Mouse (Mus musculus) macrophage (primary cell): ENCODE data around the gene Nfib. TPM values are rescaled to one million over a fixed set of nuclear protein-coding genes. Genes with fewer than 3 reads are reported as not detected.

Experiments
- H3K27ac ChIP-seq: fragments of 350-480 bp; formaldehyde crosslinking; 2 replicates; pipeline ENCODE4 v1.9.0; 2021
- H3K36me3 ChIP-seq: fragments of 350-480 bp; formaldehyde crosslinking; 2 replicates; pipeline ENCODE4 v1.9.0; 2021; ENCODE audit errors: inconsistent target
- H3K4me3 ChIP-seq: fragments of 350-480 bp; formaldehyde crosslinking; 2 replicates; pipeline ENCODE4 v1.9.0; 2021; ENCODE audit errors: inconsistent target
- H3K79me2 ChIP-seq: fragments of 350-480 bp; formaldehyde crosslinking; 2 replicates; pipeline ENCODE4 v1.9.0; 2021; ENCODE audit errors: inconsistent target
- WGBS: methylation state at CpG from one replicate; pipeline ENCODE4 v1.1.7; 2026; ENCODE audit warnings: inconsistent platforms; ENCODE audit not compliant: missing documents; 5-methylcytosine and 5-hydroxymethylcytosine counted together
- polyA plus RNA-seq: library from polyadenylated mRNA; stranded (reverse); fragments of 250-400 nt; gene quantifications from 3 replicates; pipeline ENCODE4 v1.2.4, GENCODE M21; 2018; ENCODE audit warnings: inconsistent platforms

Gene Nfib
- polyA plus RNA-seq, 1 experiment from 2014 or later: not detected

GRCm38 (mm10) chr4:82516211-82516795 is 189.2 kb downstream of the Nfib start:
- 81% methylated on average over 6 of the region's 6 CpGs for WGBS
- Histone ChIP-seq H3K27ac (no peak overlapping the region), H3K79me2 (no peaks in the 10 kb centered on the region), H3K36me3 (no peaks in the 10 kb centered on the region), H3K4me3 (no peak overlapping the region)

- Histone ChIP-seq H3K79me2 (no peaks in the 10 kb centered on the region), H3K36me3 (no peaks in the 10 kb centered on the region), H3K27ac (no peak overlapping the region), H3K4me3 (no peak overlapping the region)
- WGBS: 86% methylated on average over 8 of the region's 8 CpGs
Observed at GRCm38 (mm10) chr4:82514921-82515320, 190.6 kb downstream of the Nfib start.

GRCm38 (mm10) chr4:82514373-82514772 is 191.2 kb downstream of the Nfib start:
- H3K27ac ChIP-seq: no peak overlapping the region
- no peak overlapping the region for H3K4me3 ChIP-seq
- no peaks in the 10 kb centered on the region for H3K36me3 ChIP-seq
- 75% methylated on average over 1 of the region's 1 CpGs for WGBS
- H3K79me2 ChIP-seq: no peaks in the 10 kb centered on the region

- Histone ChIP-seq H3K27ac (no peak overlapping the region), H3K4me3 (no peak overlapping the region), H3K79me2 (no peaks in the 10 kb centered on the region), H3K36me3 (no peaks in the 10 kb centered on the region)
- 7% methylated on average over 14 of the region's 14 CpGs for WGBS
Observed at GRCm38 (mm10) chr4:82513426-82513750, 192.2 kb downstream of the Nfib start.

GRCm38 (mm10) chr4:82512743-82513425 is 192.7 kb downstream of the Nfib start:
- H3K27ac ChIP-seq: no peak overlapping the region
- 2% methylated on average over 50 of the region's 63 CpGs for WGBS
- H3K79me2 ChIP-seq: no peaks in the 10 kb centered on the region
- no peaks in the 10 kb centered on the region for H3K36me3 ChIP-seq
- H3K4me3 ChIP-seq: no peak overlapping the region

- H3K36me3 ChIP-seq: no peaks in the 10 kb centered on the region
- 3% methylated on average over 12 of the region's 13 CpGs for WGBS
- H3K27ac ChIP-seq: no peak overlapping the region
- H3K4me3 ChIP-seq: no peak overlapping the region
- H3K79me2 ChIP-seq: no peaks in the 10 kb centered on the region
Observed at GRCm38 (mm10) chr4:82512335-82512734, 193.2 kb downstream of the Nfib start.

GRCm38 (mm10) chr4:82511524-82511923 is 194.0 kb downstream of the Nfib start:
- Histone ChIP-seq H3K36me3 (no peaks in the 10 kb centered on the region), H3K27ac (no peak overlapping the region), H3K4me3 (no peak overlapping the region), H3K79me2 (no peaks in the 10 kb centered on the region)
- WGBS: 6% methylated on average over 8 of the region's 8 CpGs

GRCm38 (mm10) chr4:82511001-82511513 is 194.5 kb downstream of the Nfib start:
- no peaks in the 10 kb centered on the region for H3K79me2 ChIP-seq
- no peaks in the 10 kb centered on the region for H3K36me3 ChIP-seq
- no peak overlapping the region for H3K27ac ChIP-seq
- 12% methylated on average over 16 of the region's 16 CpGs for WGBS
- no peak overlapping the region for H3K4me3 ChIP-seq

GRCm38 (mm10) chr4:82509771-82510170 is 195.8 kb downstream of the Nfib start:
- Histone ChIP-seq H3K4me3 (no peak overlapping the region), H3K27ac (no peak overlapping the region), H3K79me2 (no peaks in the 10 kb centered on the region), H3K36me3 (no peaks in the 10 kb centered on the region)
- WGBS: 84% methylated on average over 4 of the region's 4 CpGs

GRCm38 (mm10) chr4:82509166-82509767 is 196.3 kb downstream of the Nfib start:
- Histone ChIP-seq H3K27ac (no peak overlapping the region), H3K4me3 (no peak overlapping the region), H3K79me2 (no peaks in the 10 kb centered on the region), H3K36me3 (no peaks in the 10 kb centered on the region)
- 62% methylated on average over 2 of the region's 2 CpGs for WGBS

GRCm38 (mm10) chr4:82508281-82508687 is 197.3 kb downstream of the Nfib start:
- no peak overlapping the region for H3K4me3 ChIP-seq
- 73% methylated on average over 7 of the region's 7 CpGs for WGBS
- H3K79me2 ChIP-seq: no peaks in the 10 kb centered on the region
- no peaks in the 10 kb centered on the region for H3K36me3 ChIP-seq
- no peak overlapping the region for H3K27ac ChIP-seq

- Histone ChIP-seq H3K27ac (no peak overlapping the region), H3K4me3 (no peak overlapping the region), H3K36me3 (no peaks in the 10 kb centered on the region), H3K79me2 (no peaks in the 10 kb centered on the region)
- WGBS: 30% methylated on average over 15 of the region's 15 CpGs
Observed at GRCm38 (mm10) chr4:82507541-82508280, 197.8 kb downstream of the Nfib start.

GRCm38 (mm10) chr4:82506731-82507331 is 198.7 kb downstream of the Nfib start:
- no peak overlapping the region for H3K27ac ChIP-seq
- H3K4me3 ChIP-seq: no peak overlapping the region
- no peaks in the 10 kb centered on the region for H3K36me3 ChIP-seq
- H3K79me2 ChIP-seq: no peaks in the 10 kb centered on the region
- WGBS: 2% methylated on average over 27 of the region's 30 CpGs

GRCm38 (mm10) chr4:82506081-82506730 is 199.3 kb downstream of the Nfib start:
- no peak overlapping the region for H3K4me3 ChIP-seq
- no peaks in the 10 kb centered on the region for H3K79me2 ChIP-seq
- WGBS: 3% methylated on average over 75 of the region's 81 CpGs
- H3K27ac ChIP-seq: no peak overlapping the region
- no peaks in the 10 kb centered on the region for H3K36me3 ChIP-seq
